Mouse (Mus musculus) frontal cortex, postnatal 36 days (tissue): Measurements from ENCODE around the gene Hs3st3b1.

Experiments
- DNase-seq, 2 experiments: peaks; one replicate each; pipeline ENCODE4 v3.0.0; 2022; ENCODE audit warnings: low spot score in 2 of 2

Gene Hs3st3b1

DNA sequence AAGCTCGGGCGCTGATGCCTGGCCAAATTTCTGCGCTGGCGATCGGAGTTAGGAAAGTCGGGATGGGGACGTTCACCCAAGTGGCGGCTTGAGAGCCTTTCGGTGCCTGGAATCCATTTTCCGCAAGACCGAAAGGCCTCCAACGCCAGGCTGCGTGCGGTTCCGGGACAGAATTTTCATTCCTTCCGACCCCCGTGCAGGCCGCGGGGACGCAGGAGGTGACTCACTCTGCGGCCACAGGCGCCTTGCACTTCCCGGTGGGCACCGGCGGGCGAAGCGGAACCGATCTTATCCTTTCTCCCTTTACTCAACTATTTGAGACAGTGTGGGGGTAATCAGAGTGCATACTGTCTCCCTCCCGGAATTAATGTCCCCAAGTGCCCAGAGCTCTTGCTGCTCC, 1.3 kb upstream of the Hs3st3b1 start:
- DNase-seq: no peak

DNA sequence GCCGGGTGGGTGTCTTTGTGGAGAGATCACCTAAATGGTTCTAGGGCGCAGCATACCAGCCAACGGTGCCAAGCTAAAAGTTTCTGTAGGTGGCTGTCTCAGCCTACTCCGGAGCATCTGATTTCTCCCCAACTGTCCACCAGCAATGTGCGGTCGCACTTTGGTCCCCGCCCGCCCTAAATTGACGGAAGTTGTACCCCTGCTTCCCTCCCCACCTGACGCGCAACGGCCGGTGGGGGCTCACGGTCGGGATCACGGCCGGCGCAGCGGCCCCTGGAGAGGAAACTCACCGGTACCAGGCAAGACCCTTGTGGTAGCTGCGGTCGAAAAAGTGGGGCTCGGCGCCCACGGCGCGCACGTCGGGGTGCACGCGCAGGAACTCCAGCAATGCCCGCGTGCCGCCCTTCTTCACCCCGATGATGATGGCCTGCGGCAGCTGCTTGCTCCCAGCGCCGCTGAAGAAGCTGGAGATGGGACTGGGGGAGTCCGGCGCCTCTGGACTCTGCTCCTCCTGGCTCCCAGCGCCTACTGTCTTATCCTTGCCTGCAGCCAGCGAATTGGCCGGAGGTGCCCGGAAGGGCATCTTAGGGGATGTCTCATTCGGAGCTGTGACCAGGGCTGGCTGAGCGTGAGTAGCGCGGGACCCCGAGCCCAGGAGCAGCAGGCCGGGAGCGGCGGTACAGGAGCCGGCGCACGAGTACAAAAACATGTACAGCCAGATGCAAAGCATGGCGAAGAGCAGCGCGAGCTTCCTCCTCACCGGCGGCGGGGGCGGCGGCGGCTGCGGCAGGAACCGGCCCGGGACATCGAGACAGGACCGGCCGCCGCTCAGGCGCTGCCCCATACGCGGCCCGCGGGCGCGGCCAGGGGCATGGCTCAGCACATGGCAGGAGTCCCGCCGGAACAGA, 792 bp downstream of the Hs3st3b1 start:
- DNase-seq: peak in 1 of 2 experiments; percentile 13

DNA sequence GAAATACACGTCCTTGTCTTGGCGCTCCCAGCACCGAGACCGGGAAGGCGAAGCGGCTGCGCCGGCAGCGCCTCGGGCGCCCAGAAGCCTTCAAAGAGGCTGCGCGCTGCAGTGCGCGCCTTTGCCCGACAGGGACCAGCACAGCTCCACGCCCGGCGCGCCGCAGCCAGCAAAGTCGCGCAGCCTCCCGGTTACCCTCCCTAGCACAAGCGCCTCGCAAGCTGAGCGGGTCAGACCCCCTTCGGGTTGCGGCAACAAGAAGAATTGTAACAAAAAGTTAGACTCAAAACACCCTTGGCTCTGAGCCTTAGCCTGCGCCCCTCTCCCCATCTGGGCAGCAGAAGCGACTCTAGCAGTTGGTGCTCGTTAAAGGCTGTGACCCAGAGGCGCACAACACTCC, 1.6 kb downstream of the Hs3st3b1 start:
- peak; percentile 59 to 69 for DNase-seq

- DNase-seq: no peak
Measured at GRCm38 (mm10) chr11:63919211-63920098, 2.6 kb downstream of the Hs3st3b1 start.

DNA sequence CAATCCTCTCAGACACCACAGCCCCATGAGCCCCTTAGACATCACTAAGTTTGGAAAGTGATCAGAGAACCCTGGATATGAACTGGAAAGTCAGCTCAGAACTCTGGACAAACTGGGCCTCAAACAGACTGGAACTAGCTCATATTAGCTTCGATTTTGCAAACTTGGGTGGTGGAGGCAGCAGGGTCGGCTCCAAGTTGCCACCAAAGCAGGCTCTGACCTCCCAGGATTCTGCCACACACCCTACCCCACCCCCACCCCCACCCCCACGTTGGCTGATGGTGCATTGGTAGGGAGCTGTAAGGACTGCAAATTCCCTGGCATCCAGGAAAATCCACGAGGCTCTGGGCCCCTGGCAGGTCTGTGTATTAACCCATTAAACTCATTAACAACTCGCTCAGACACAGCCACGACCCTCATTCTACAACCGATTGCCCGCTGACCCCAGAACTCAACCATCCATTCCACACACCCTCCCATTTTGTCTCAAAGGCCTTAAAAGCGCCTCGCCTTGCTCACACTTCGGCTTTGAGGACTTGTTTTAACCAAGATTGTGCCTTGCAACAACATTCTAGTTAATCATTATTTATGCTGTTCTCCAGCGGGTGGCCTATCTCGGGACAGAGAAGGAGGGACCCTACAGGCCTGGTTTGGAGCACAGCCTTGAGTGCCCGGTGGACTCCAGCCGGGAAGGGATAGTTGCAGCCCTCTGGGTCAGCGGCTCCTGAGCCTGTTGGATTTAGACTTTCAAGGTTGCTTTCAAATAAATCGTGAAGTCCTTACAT, 3.6 kb downstream of the Hs3st3b1 start:
- DNase-seq: no peak

DNA sequence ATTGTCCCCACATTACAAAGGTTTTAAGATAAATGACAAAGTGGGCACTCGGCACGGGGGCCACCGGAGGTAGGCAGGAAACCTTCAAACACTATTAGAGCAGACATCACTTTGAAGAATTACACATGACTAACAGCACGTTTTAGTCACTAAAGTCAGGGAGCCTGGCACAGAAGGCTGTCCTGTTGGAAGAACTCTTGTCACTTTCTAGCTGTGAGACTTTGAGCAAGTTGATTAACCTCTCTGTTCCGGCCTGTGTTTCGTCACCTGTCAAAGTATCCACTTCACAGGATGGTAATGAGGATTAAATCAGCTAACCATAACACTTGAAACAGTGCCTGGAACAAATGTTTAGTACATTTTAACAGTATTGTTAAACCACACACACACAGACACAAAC, 4.5 kb downstream of the Hs3st3b1 start:
- no peak for DNase-seq

DNA sequence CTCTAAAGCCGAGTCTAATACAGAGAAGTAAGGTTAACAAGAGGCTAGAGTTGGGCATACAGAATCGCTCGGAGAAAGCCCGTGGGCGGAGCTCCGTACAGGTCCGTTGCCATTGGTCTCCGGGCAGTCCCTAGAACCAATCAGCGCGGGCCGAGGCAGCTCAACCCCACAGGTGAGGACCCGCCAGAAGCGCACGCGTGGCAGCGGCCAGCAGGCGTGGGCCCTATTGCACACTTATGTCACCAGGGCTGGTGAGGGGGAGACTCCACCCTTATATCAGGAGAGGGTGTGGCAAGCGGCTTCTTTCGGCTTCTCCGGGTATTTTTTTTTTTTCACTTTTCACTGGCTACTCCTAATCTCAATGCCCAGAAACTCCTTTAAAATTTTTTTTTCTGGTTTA, 7.7 kb downstream of the Hs3st3b1 start:
- DNase-seq: peak; percentile 52 to 69

DNA sequence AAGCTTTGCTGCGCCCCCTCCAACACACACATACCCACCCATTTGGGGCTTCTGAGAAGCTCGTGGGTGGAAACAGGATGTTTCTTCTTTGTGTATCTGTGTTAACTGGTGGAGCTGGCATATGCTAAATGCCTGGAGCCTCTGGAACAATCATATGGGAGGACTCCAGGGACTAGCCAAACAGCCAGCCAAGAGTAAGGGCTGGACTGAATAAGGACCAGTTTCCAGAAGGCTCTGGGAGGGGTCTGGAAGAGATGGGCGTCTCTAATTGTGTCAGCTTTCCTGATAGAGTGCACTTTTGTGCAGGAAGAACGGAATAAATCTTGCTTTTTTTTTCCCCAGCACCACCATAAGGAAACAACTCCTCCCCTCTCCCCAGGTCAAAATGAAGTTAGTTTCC, 8.2 kb downstream of the Hs3st3b1 start:
- no peak for DNase-seq

DNA sequence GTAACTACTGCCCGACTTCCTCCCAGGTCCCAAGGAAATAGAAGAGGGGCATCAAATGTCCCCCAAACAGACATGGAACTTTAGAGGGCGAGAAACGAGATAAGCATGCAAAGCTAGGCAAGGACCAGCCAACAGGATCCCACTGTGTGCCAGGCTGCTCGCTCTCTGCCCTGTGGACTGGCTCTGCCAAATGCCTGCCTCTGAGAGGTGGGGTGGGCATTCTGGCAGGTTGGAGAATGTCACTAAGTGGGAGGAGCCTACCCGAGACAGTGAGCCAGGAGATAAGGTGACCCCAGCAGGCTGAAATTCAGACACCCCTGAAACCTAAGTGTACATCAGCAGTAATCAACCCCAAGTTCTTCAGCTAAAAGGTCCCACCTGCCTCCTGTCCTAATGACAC, 11.1 kb downstream of the Hs3st3b1 start:
- DNase-seq: no peak

GRCm38 (mm10) chr11:63909961-63910360, 12.1 kb downstream of the Hs3st3b1 start:
- no peak for DNase-seq

DNA sequence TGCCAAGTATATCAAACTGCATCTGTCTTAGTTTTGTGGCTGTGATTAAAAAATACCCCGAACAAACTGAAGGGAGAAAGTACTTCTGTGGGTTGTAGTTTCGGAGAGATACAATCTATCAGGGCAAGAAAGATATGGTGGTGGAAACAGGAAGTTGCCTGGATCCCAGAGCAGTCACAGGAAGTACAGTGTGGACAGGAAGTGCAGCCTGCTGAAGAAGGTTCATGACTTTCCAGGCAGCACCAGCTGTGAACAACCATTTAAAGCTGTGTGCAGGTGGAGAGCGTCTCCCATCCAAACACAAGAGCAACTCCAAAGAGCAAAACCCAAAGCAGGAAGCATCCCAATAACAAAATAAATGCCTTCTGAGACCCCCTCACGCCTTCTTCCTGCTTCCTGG, 13.6 kb downstream of the Hs3st3b1 start:
- no peak for DNase-seq

GRCm38 (mm10) chr11:63906552-63907353, 15.3 kb downstream of the Hs3st3b1 start:
- no peak for DNase-seq

DNA sequence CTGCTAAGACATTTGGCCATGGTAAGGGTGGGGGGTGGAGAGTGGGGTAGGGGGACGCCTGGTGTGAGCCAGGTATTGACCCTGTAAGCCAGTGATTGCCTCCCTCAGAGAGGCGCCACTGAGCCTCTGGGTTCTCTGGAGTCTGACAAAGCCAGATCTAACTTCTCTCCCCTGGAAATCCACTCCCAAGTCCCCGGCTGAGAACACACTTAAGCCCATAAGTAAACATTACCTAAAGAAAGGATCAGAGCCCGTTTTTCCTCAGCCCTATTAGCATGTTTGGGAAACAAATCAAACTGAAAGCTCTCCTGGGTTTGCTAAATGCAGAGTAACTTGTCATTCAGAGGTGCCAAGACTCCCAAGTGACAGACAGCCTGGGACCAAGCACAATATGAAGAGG, 17.3 kb downstream of the Hs3st3b1 start:
- no peak for DNase-seq

GRCm38 (mm10) chr11:63898509-63899168, 23.5 kb downstream of the Hs3st3b1 start:
- DNase-seq: no peak

- no peak for DNase-seq
Measured at GRCm38 (mm10) chr11:63897856-63898508, 24.1 kb downstream of the Hs3st3b1 start.

- no peak for DNase-seq
Measured at GRCm38 (mm10) chr11:63897011-63897410, 25.1 kb downstream of the Hs3st3b1 start.

DNA sequence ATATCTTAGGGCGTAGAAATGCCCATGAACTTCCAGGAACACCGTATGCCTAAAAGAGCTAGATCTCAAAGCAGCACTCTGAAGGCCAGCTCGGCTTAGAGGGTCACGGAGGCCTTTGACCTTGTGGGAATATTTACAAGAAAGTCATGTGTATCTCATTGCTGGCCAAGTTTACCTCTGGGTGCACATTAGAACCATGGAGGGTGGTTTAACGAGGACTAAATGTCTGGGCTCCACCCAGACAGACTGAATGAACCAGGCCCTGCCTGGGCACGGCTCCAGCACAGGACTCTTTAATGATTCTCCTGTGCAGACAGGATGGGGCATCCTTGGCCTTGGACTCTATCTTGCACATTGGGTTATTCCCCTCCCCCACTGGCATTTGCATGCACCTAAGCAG, 27.9 kb downstream of the Hs3st3b1 start:
- DNase-seq: no peak

DNA sequence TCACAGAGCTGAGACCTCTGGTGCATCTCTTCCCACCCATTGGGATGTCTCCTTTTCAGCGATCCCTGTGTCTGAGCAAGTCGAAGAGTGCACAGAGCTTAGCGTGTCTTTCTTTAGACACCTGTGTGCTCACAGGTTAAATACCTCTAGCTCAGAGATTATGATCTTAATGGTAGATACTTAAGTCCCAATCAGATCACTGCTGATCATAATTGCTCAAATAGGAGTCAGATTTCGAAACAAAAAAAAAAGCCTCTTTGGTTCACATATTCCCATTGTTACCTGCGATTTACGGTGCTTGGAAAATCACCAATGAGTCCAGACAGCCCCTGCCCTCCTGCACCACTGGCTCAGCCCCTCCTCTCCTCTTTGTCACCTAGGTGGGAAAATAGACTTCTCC, 28.5 kb downstream of the Hs3st3b1 start:
- DNase-seq: no peak

- DNase-seq: no peak
Measured at GRCm38 (mm10) chr11:63891479-63892020, 30.5 kb downstream of the Hs3st3b1 start.

GRCm38 (mm10) chr11:63883385-63883784, 38.7 kb downstream of the Hs3st3b1 start:
- DNase-seq: no peak
